Mouse (Mus musculus) left cerebral cortex, adult 11 months (tissue): ENCODE data around the gene Abhd17a.
A peak's percentile ranks its signal among the peaks of the same experiment; 100 is the strongest.

ENCODE experiments used
- DNase-seq: peaks from one replicate; pipeline ENCODE4 v3.0.0; 2022; ENCODE audit warnings: low spot score

Abhd17a gene

DNA sequence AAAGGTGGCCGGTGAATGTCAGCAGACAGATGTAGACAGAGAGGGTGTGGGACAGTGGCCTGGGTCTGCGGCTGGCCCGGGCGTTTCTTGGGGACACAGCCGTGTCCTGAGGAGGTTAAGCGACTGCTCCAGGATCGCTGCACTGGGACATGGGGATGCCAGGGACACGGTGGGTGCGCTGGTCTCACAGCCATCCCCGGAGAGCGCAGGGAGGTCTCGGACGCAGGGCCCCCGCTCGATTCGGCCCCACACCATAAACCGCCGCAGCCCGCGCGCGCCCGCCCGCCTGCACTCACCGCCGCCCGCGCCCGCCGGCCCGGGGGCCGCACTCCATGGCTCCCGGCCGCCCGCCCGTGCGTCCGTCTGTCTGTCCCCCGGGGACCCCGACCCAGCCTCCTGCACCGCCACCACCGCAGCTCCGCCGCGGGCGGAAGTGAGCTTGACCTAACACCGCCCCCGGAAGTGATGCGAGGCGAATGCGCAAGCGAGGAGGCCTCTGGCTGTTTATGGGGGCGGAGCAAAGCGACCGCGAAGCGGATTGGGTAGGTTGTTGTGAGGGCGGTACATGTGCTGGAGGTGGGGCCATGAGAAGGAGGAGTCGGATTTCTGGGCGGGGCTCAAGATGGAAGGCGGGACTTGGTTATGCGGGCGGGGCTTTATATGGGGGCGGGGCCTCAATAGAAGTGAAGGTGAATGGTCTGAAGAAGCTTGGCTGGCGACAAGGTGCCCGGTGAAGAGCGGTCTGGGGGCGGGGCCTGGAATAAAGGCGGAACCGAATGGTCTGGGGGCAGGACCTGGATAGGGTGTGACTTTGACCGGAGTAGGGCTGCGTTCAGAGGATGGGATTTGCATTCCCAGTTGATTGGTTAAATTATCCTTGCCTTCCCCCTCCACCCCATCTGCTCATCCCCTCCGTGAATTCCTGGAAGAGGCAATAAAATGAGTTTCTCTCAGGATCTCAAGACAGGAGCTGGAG lies at the start of gene Abhd17a:
Abhd17a (minus strand) TSS at position 463 of the 976 bp plus-strand sequence.
- peak; percentile 91 for DNase-seq

DNA sequence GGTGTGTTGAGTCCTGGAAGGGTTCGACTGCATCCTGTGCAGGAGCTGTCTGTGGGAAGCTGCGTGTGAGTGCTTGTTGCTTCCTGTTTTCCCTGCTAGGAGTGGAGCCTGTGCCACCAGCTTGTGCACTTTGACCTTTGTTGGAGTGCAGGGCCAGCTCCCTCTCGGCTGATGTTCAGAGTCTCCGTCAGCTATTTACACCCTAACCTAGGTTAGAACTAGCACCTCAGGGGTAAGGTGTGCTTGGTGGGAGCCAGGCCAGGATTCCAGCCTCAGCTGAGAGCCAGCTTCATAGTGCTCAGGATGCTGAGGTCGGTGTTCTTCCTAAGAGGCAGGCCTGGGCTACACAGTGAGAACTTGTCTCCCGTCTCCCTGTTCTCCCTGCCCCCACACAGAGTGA lies 45.2 kb upstream of the Abhd17a start:
- DNase-seq = no peak

DNA sequence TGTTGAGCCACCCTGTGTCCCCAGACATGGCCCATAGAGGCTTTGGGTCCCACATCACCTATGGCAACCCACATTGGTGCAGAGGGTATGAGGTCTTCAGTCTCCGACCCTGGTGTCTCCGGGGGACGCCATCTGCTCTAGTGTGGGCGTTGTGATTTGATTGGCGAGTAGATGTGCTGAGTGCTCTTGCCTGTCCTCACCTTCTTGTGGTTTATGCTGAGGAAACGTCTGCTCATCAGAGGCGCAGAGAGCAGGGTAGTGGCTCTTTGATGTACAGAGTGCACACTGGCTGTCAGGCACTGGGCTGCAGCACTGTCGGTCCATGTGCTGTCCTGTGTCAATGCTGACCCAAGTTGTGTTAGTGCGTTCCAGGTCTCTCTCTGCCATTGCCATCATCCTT lies 38.8 kb upstream of the Abhd17a start:
- no peak for DNase-seq

DNA sequence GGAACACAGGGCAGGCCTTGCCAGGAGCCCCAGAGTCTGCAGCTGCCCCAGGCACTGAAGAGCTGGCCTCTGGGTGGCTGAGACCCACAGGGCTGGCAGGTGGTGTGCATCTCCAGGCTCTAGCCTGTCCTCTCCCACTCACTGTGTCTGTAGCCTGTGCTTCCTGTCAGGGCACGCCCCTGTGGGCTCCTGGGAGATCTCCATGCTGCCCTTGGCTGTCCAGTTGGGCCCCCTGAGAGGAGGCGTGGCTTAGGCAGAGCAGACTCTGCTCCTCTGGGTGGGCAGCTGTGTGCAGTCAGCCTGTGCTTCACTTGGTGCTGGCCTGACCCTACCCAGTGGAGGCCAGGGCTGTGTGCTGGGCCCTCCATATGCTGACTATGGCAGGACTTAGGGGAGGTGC lies 37.5 kb upstream of the Abhd17a start:
- DNase-seq = no peak

- no peak for DNase-seq
These were observed 35.6 kb upstream of the Abhd17a start for GRCm38 (mm10) chr10:80625764-80626163.

GRCm38 (mm10) chr10:80623457-80624191 lies 33.5 kb upstream of the Abhd17a start:
- DNase-seq = no peak

DNA sequence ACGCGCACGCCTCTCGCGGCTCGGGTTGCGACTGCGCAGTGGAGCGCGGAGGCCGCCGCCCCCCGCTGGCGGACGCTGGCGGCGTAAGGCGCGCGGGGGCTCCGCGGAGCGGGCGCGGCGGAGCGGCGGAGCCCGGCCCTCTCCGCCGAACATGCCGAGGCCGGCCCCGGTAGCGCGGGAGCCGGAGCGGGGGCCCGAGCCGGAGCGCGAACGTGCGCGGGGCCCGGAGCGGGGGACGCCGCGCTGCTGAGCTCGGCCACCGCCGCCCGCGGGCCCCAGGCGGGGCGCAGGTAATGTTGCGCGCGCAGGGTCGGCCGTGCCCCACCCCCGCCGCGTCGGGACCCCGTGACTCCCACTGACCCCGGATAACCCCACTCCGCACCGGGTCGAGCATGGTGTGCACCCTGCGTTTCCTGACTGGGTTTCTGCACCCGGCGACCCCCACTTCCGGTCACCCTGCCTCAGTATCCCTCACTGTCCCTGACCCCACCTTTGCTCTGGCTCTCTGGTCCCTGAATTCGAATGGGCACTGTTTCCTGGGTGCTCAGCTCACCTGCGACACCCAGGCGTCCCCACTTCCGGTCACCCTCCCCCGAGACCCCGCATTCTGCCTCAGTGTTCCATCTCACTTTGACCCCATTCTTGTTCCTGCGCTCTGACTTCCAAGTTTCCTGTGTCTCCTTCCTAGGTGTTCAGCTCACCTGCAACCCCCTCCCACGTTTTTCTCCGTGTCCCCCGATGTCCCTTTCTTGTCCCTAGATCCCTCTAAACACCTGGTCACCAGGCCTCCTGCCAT lies 32.7 kb upstream of the Abhd17a start, which contains the start of gene Csnk1g2:
Csnk1g2 (plus strand) TSS at position 178 of the 796 bp plus-strand sequence.
- no peak for DNase-seq

GRCm38 (mm10) chr10:80621940-80622660 lies 32.0 kb upstream of the Abhd17a start:
- peak; percentile 99 for DNase-seq

DNA sequence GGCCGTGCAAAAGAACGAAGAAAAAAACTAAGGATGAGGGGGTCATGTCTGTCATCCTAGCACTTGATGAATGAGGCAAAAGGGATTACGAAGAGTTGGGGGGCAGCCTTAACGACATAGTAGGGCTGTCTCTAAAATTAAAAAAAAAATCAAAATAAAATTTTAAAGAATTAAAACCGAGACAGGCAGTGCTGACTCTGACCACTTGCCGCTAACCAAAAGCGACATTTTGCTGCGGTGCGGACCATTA lies 31.5 kb upstream of the Abhd17a start:
- no peak for DNase-seq

DNA sequence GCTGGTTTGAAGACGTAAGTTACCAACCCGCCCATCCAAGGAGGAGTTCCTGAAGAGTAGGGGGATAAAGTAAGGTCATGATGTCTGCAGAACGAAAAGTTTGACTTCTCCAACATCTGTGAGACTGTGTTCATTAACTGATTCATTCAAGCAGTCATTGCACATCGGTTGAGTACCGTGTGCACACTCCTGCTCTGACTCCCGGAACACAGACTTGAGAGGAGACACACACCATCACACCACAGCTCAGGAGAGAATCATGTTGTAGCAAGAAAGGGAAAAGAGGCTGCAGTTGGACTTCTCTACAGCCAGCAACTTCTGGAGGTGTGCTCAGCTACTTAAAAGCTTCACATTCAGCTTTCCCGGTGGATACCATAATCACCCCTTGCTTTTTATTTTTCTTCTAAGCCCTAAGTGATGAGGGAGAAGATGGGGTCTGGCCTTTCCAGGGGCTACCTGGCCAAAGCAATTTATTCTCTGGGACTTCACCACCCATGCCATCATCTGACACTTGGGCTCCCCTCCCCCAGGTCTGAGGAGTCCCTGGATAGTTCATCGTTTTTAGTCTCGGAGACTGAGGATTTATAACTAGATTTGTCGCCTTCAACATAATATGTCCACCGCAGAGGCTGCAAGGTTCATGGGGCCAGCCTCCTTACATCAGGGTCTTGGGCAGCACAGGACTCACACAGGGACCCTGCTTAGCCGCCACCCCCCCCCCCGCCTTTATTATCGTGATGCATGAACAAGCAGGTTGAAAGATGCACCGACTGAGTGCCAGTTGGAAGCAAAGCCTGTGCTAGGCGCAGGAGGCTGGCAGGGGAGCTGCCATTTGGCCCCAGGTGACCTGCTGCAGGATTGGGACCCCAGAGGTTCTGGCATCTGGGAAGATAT lies 30.9 kb upstream of the Abhd17a start:
- no peak for DNase-seq

- DNase-seq = no peak
These were observed 30.2 kb upstream of the Abhd17a start for GRCm38 (mm10) chr10:80620365-80620764.

DNA sequence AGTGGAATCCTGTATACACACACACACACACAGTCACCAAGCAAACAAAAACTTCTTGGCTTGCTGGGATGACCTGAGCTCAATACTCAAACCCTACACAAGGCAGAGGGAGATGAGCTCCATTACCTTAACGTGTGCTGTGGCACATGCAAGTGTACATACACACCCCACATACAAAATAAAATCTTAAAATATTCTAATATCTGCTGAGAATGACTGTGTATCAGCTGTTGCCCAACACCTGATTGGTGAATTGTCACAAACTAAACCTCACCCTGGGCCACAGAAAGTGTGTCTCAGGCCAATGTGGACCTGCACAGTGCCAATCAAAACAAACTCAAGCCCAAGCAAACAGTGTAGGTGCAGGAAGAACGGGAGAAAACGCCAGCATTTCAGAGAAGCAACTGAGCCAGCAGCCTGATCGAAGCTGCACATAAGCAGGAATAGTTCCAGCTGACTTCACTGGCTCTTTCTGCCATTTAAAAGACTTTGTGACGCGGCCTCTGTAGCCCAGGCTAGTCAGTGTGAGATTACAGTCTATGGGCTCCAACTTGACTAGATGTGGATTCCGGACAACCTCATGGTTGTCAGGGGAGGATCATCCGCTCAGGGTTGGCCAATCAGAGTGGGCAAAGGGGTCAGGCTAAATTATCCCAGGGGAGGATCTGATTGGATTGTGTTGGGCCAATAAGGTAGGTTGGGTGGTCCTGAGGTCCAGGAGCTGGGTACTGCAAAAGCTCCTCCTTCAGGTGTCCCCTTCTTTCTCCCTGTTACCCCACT lies 29.5 kb upstream of the Abhd17a start:
- DNase-seq = no peak

DNA sequence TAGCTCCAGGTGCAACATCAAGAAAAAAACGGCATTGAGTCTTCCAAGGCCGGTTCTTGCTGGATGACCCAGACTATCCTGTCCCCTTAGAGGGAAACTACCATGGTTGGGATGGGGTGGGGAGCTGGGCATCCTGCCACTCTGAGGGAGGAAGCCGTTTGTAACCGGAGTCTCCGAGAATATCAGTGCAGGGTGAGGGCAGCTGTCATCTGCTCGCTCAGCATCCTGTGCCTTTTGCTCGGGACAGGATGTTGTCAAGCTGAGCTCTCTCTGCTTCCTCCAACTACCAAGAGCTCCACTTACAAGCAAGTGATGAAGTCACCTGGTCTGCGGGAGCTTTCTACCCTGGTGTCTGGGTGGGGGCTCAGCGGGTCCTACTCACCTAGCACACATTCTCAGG lies 28.0 kb upstream of the Abhd17a start:
- no peak for DNase-seq

DNA sequence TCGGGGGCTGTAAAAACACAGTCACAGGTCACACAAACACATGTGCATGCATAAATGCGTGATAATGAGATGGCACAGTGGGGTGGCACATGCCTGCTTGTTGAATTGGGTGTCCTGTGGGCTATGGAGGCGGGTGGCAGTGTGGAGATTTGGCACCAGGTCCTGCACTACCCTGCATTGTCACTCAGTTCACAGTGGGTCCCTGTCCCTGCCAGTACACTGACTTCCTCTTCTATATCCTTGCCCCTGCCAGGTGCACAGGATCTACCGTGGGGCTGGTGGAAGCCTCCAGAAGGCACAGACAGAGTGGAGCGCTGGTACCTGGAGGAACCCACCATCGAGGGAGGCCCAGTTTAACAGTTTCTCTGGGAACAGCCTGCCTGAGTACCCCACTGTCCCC lies 24.2 kb upstream of the Abhd17a start:
- DNase-seq = no peak

GRCm38 (mm10) chr10:80613821-80614220 lies 23.7 kb upstream of the Abhd17a start:
- DNase-seq = no peak

DNA sequence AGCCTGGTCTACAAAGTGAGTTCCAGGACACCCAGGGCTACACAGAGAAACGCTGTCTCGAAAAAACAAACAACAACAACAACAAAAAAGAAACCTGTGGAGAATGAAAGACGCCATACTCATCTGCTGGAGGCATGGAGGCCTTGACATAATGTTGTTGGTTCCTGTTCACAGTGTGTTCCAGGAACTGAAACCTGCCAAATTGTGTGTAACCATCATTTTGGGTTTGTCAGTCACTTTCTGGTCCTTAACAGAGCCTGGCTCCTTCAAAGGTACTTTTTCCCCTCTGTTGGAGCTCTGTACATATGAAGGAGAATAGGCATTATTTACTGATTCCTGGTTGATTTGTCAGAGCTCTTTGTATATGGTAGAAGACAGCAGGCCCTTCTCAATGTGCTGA lies 21.8 kb upstream of the Abhd17a start:
- DNase-seq = no peak

DNA sequence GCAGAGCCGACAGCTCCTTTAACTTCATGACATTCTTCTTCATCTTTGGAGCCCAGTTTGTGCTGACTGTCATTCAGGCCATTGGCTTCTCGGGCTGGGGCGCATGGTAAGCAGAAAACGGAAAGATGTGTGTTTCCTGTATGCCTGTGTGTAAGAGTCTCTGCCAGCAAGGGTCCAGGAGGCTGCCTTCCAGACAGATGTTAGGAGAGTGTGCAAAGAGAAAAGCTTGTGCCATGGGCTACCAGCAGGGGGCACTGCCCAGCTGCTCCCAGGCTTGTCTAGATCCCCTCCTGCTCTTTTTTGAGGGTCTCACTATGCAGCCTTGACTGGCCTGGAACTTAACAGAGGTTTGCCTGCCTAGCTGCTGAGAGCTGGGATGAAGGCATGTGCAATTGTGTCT lies 20.9 kb upstream of the Abhd17a start:
- DNase-seq = no peak

- no peak for DNase-seq
These were observed 20.1 kb upstream of the Abhd17a start for GRCm38 (mm10) chr10:80610116-80610785.

- no peak for DNase-seq
These were observed 19.3 kb upstream of the Abhd17a start for GRCm38 (mm10) chr10:80609269-80609924.
